Mouse (Mus musculus) MEL (cell line): ENCODE results near the gene Slc44a1. TPM values are rescaled to one million over a fixed set of nuclear protein-coding genes. Genes with fewer than 3 reads are reported as not detected.

Experiments used
- DNase-seq: peaks from one replicate; pipeline ENCODE4 v3.0.0; 2011; ENCODE audit warnings: low read depth, low spot score
- H3K27ac ChIP-seq: 2 replicates; pipeline ENCODE4 v1.5.1; 2012; ENCODE audit warnings: low read depth, mild to moderate bottlenecking, control low read depth, low read length, moderate library complexity; ENCODE audit not compliant: control insufficient read depth
- H3K27me3 ChIP-seq, 2 experiments: fragments of 150-350 bp in 1 of 2; sonication (generic) in 1 of 2; 2 replicates each; pipeline ENCODE4 v1.6.1; 2012; ENCODE audit warnings: low read length in 2 of 2, mild to moderate bottlenecking in 2 of 2, improper control_type of control experiment in 1 of 2, moderate library complexity in 1 of 2; ENCODE audit not compliant: insufficient read depth in 2 of 2, control insufficient read depth in 1 of 2
- H3K36me3 ChIP-seq, 2 experiments: 2 replicates each; pipeline ENCODE4 v1.6.1; 2012 to 2014; ENCODE audit warnings: low read length in 2 of 2, improper control_type of control experiment in 1 of 2, inconsistent platforms in 1 of 2, mild to moderate bottlenecking in 1 of 2; ENCODE audit not compliant: insufficient read depth in 2 of 2, control insufficient read depth in 1 of 2
- H3K4me1 ChIP-seq, 2 experiments: fragments of 150-350 bp in 1 of 2; sonication (generic) in 1 of 2; 2 replicates each; pipeline ENCODE4 v1.6.1; 2012; ENCODE audit warnings: low read length in 2 of 2, improper control_type of control experiment in 1 of 2, mild to moderate bottlenecking in 1 of 2; ENCODE audit not compliant: insufficient read depth in 2 of 2, control insufficient read depth in 1 of 2
- H3K4me3 ChIP-seq, 2 experiments: fragments of 150-350 bp in 1 of 2; sonication (generic) in 1 of 2; 2 replicates each; pipeline ENCODE4 v1.5.1; 2012; ENCODE audit warnings: low read depth in 2 of 2, low read length in 2 of 2, mild to moderate bottlenecking in 2 of 2, moderate library complexity in 2 of 2, control low read depth in 1 of 2, improper control_type of control experiment in 1 of 2; ENCODE audit not compliant: control insufficient read depth in 1 of 2, insufficient read depth in 1 of 2
- H3K79me2 ChIP-seq: 2 replicates; pipeline ENCODE4 v1.6.1; 2012; ENCODE audit warnings: mild to moderate bottlenecking, low read length, moderate library complexity; ENCODE audit not compliant: control insufficient read depth, poor library complexity, insufficient read depth
- H3K9ac ChIP-seq: 2 replicates; pipeline ENCODE4 v1.6.1; 2012; ENCODE audit warnings: low read depth, mild to moderate bottlenecking, control low read depth, low read length, moderate library complexity; ENCODE audit not compliant: control insufficient read depth, poor library complexity, severe bottlenecking
- H3K9me3 ChIP-seq: fragments of 150-350 bp; sonication (generic); replicated peaks from 2 replicates; pipeline ENCODE4 v1.6.1; 2012; ENCODE audit warnings: mild to moderate bottlenecking, low read length, improper control_type of control experiment, moderate library complexity; ENCODE audit not compliant: insufficient read depth
- CTCF ChIP-seq, 3 experiments: IDR thresholded peaks in 2 of 3; conservative IDR thresholded peaks in 1 of 3; 2 replicates each; pipeline ENCODE4 v1.5.1; 2011 to 2012; ENCODE audit warnings: low read length in 3 of 3, low read depth in 2 of 3, mild to moderate bottlenecking in 2 of 3, improper control_type of control experiment in 1 of 3, inconsistent platforms in 1 of 3, mixed read lengths in 1 of 3, moderate library complexity in 1 of 3; ENCODE audit not compliant: control insufficient read depth in 1 of 3, insufficient read depth in 1 of 3, poor library complexity in 1 of 3, severe bottlenecking in 1 of 3
- ELF1 ChIP-seq: IDR thresholded peaks from 2 replicates; pipeline ENCODE4 v1.6.1; 2014; ENCODE audit warnings: low read depth, mild to moderate bottlenecking, inconsistent platforms, low read length, improper control_type of control experiment, moderate library complexity
- EP300 ChIP-seq, 2 experiments: IDR thresholded peaks; 2 replicates each; pipeline ENCODE4 v1.6.1; 2011; ENCODE audit warnings: improper control_type of control experiment in 2 of 2, low read length in 2 of 2, low read depth in 1 of 2, mild to moderate bottlenecking in 1 of 2
- ETS1 ChIP-seq: IDR thresholded peaks from 2 replicates; pipeline ENCODE4 v1.6.1; 2012; ENCODE audit warnings: low read depth, mild to moderate bottlenecking, inconsistent platforms, low read length, improper control_type of control experiment, moderate library complexity
- GATA1 ChIP-seq: IDR thresholded peaks from 2 replicates; pipeline ENCODE4 v1.6.1; 2011; ENCODE audit warnings: low read depth, low read length, improper control_type of control experiment
- JUND ChIP-seq: IDR thresholded peaks from 2 replicates; pipeline ENCODE4 v1.6.1; 2011; ENCODE audit warnings: low read depth, mild to moderate bottlenecking, improper control_type of control experiment, low read length
- KAT2A ChIP-seq: conservative IDR thresholded peaks from 2 replicates; pipeline ENCODE4 v1.6.1; 2012; ENCODE audit warnings: low read depth, low read length, improper control_type of control experiment, inconsistent platforms
- MAFK ChIP-seq: IDR thresholded peaks from 2 replicates; pipeline ENCODE4 v1.6.1; 2011; ENCODE audit warnings: low read depth, mild to moderate bottlenecking, low read length, improper control_type of control experiment, borderline replicate concordance
- MAZ ChIP-seq: IDR thresholded peaks from 2 replicates; pipeline ENCODE4 v1.6.1; 2012; ENCODE audit warnings: low read depth, mild to moderate bottlenecking, inconsistent platforms, low read length, improper control_type of control experiment
- MEF2A ChIP-seq: IDR thresholded peaks from 2 replicates; pipeline ENCODE4 v1.6.1; 2014; ENCODE audit warnings: low read depth, mild to moderate bottlenecking, inconsistent platforms, low read length, improper control_type of control experiment; ENCODE audit not compliant: poor library complexity, insufficient replicate concordance, severe bottlenecking; ENCODE audit errors: extremely low read depth
- NELFE ChIP-seq: IDR thresholded peaks from 2 replicates; pipeline ENCODE4 v1.6.1; 2011; ENCODE audit warnings: low read depth, low read length, improper control_type of control experiment
- POLR2A ChIP-seq, 2 experiments: IDR thresholded peaks; 2 replicates each; pipeline ENCODE4 v1.6.1; 2011 to 2012; ENCODE audit warnings: low read length in 2 of 2, mild to moderate bottlenecking in 2 of 2, control low read depth in 1 of 2, improper control_type of control experiment in 1 of 2, low read depth in 1 of 2, moderate library complexity in 1 of 2; ENCODE audit not compliant: control insufficient read depth in 1 of 2, insufficient read depth in 1 of 2, poor library complexity in 1 of 2
- POLR2AphosphoS2 ChIP-seq: IDR thresholded peaks from 2 replicates; pipeline ENCODE4 v1.6.1; 2011; ENCODE audit warnings: low read length, improper control_type of control experiment
- RAD21 ChIP-seq: IDR thresholded peaks from 2 replicates; pipeline ENCODE4 v1.6.1; 2011; ENCODE audit warnings: mild to moderate bottlenecking, low read depth, low read length, improper control_type of control experiment
- SMC3 ChIP-seq: IDR thresholded peaks from 2 replicates; pipeline ENCODE4 v1.6.1; 2011; ENCODE audit warnings: low read depth, low read length, improper control_type of control experiment
- TAL1 ChIP-seq: IDR thresholded peaks from 2 replicates; pipeline ENCODE4 v1.6.1; 2012; ENCODE audit warnings: mild to moderate bottlenecking, inconsistent platforms, low read length, moderate library complexity, mixed read lengths
- TBP ChIP-seq: IDR thresholded peaks from 2 replicates; pipeline ENCODE4 v1.8.0; 2011; ENCODE audit warnings: low read depth, low read length, improper control_type of control experiment
- TCF12 ChIP-seq: IDR thresholded peaks from 2 replicates; pipeline ENCODE4 v1.6.1; 2014; ENCODE audit warnings: low read depth, mild to moderate bottlenecking, inconsistent platforms, low read length, improper control_type of control experiment, moderate library complexity
- UBTF ChIP-seq: IDR thresholded peaks from 2 replicates; pipeline ENCODE4 v1.6.1; 2012; ENCODE audit warnings: low read depth, mild to moderate bottlenecking, inconsistent platforms, low read length, improper control_type of control experiment, moderate library complexity, borderline replicate concordance; ENCODE audit not compliant: insufficient read depth
- USF2 ChIP-seq, 2 experiments: IDR thresholded peaks; 2 replicates each; pipeline ENCODE4 v1.6.1; 2011 to 2012; ENCODE audit warnings: improper control_type of control experiment in 2 of 2, low read length in 2 of 2, borderline replicate concordance in 1 of 2, inconsistent platforms in 1 of 2, low read depth in 1 of 2, mild to moderate bottlenecking in 1 of 2; ENCODE audit not compliant: insufficient read depth in 1 of 2
- ZKSCAN1 ChIP-seq: IDR thresholded peaks from 2 replicates; pipeline ENCODE4 v1.6.1; 2012; ENCODE audit warnings: low read depth, mild to moderate bottlenecking, inconsistent platforms, low read length, improper control_type of control experiment, moderate library complexity
- ZMIZ1 ChIP-seq: IDR thresholded peaks from 2 replicates; pipeline ENCODE4 v1.6.1; 2012; ENCODE audit warnings: low read depth, mild to moderate bottlenecking, inconsistent platforms, low read length, improper control_type of control experiment, moderate library complexity
- ZNF384 ChIP-seq: IDR thresholded peaks from 2 replicates; pipeline ENCODE4 v1.6.1; 2012; ENCODE audit warnings: low read depth, mild to moderate bottlenecking, inconsistent platforms, low read length, improper control_type of control experiment
- polyA plus RNA-seq, 2 experiments: library from polyadenylated mRNA; stranded (reverse) in 1 of 2; unstranded in 1 of 2; fragments of >175 nt in 1 of 2; fragments of >200 nt in 1 of 2; gene quantifications; 2 replicates each; pipeline versions ENCODE4 v1.2.1 to v1.2.4; 2012; ENCODE audit warnings: low replicate concordance in 2 of 2, low read depth in 1 of 2; ENCODE audit not compliant: insufficient read length in 2 of 2, insufficient read depth in 1 of 2, missing spikeins in 1 of 2
- total RNA-seq: library from RNA; depleted of rRNA; stranded (reverse); fragments of 300-350 nt; gene quantifications from 2 replicates; pipeline ENCODE4 v1.2.3, GENCODE M21; 2012

The Slc44a1 gene
- total and polyA plus RNA-seq, 3 experiments = 9.6 to 10.6 TPM; not detected in 1

DNA sequence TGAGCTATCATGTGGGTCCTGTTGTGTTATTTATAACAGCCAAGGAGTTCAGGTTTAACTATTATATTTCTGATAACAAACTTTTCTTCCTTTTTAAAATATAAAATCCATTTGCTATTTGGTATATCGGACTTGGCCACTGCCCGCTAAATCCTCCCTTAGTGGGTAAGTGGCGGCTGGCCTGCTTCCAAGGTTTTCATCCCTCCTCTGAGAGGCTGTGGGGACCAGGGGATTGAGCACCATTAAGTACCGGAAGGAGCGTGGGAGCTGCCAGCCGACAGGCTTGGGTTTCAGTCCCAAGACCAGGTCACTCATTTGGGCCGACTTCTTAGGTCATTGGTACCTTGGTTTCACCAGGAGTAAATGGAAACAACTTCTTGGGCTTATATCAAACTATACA is 10.5 kb downstream of the Slc44a1 start:
- Histone ChIP-seq H3K27me3 (no peaks in the 10 kb centered on the region), H3K79me2 (no peaks in the 10 kb centered on the region), H3K36me3 (no peaks in the 10 kb centered on the region), H3K27ac (no peak overlapping the region), H3K9ac (no peak overlapping the region), H3K9me3 (no peaks in the 10 kb centered on the region)
- no peak for DNase-seq
- TF ChIP-seq JUND (no peak), TAL1 (no peak), ZKSCAN1 (no peak), ETS1 (no peak), TBP (no peak), POLR2A (IDR thresholded peaks at IDR 0.05; ENCODE audit: control insufficient read depth in 1 of 2, insufficient read depth in 1 of 2, low read depth in 1 of 2, low read length in 2 of 2, poor library complexity in 1 of 2) (no peak), RAD21 (no peak), ZNF384 (no peak), USF2 (IDR thresholded peaks at IDR 0.05; ENCODE audit: borderline replicate concordance in 1 of 2, insufficient read depth in 1 of 2, low read depth in 1 of 2, low read length in 2 of 2) (no peak), MAFK (no peak), KAT2A (no peak)
- TF ChIP-seq, all 39 proteins: peak for 0
- no peak overlapping the region for H3K4me3 ChIP-seq
- no peaks in the 10 kb centered on the region for H3K4me1 ChIP-seq

DNA sequence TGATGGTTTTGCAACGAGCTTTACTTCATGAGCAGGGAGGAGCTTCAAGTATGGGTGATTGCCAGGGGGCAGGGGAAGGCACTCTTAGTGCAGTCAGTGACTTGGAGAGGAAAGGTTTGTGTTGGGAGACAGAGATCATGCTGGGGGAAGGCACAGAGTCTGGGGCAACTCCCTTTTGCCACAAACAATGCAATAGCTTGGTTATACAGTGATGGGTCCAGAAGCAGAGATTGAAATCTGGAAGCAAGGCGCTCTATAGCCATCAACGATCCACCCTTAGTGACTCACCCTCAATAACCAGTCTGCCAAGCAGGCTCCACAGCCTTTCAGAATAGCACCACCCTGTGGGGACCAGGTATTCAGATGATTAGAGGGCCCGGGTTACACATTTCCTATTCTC is 11.7 kb downstream of the Slc44a1 start:
- no peak overlapping the region for H3K9ac ChIP-seq
- no peaks in the 10 kb centered on the region for H3K9me3 ChIP-seq
- no peaks in the 10 kb centered on the region for H3K27me3 ChIP-seq
- no peak for TF ChIP-seq KAT2A
- no peak for TF ChIP-seq EP300 (IDR thresholded peaks at IDR 0.05; ENCODE audit: low read depth in 1 of 2, low read length in 2 of 2)
- TF ChIP-seq ZMIZ1 = no peak
- TF ChIP-seq RAD21 = no peak; the same call in 1 of the 2 replicates
- no peak for TF ChIP-seq JUND
- no peak for TF ChIP-seq ETS1
- peak; percentile 29 for TF ChIP-seq SMC3
- TF ChIP-seq CTCF (IDR thresholded peaks at IDR 0.05 in 2 of 3, conservative IDR thresholded peaks at IDR 0.05 in 1 of 3; ENCODE audit: control insufficient read depth in 1 of 3, insufficient read depth in 1 of 3, low read depth in 2 of 3, low read length in 3 of 3, poor library complexity in 1 of 3, severe bottlenecking in 1 of 3) = peak in 1 of 3 experiments; percentile 26; a peak in 2 of 6 replicates
- no peak for TF ChIP-seq MAZ
- DNase-seq = peak; percentile 21
- H3K36me3 ChIP-seq = no peaks in the 10 kb centered on the region
- peaks cover 2 to 3% of the 10 kb centered on the region in 2 experiments for H3K4me1 ChIP-seq
- no peak overlapping the region for H3K27ac ChIP-seq
- H3K79me2 ChIP-seq = no peaks in the 10 kb centered on the region
- H3K4me3 ChIP-seq = no peak overlapping the region

DNA sequence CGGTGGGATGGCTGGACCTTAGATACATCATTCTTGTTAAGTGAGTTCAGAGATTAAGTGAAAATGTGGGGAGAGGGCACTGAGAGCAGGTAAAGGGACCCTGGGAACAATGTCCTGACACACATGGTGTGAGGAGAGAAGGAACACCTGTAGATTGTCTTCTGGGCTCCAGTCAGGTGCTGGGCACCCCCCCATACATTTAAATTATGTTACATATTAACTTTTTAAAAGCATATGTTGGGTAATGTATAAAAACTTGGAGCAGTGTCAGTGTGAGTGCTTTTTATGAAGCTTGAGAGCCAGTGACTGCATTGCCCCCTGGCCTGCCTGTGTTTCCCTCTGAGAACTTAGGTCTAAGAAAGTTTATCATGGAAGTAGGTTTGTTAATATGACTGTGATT is 12.2 kb downstream of the Slc44a1 start:
- H3K36me3 ChIP-seq = no peaks in the 10 kb centered on the region
- TF ChIP-seq NELFE (no peak), USF2 (IDR thresholded peaks at IDR 0.05; ENCODE audit: borderline replicate concordance in 1 of 2, insufficient read depth in 1 of 2, low read depth in 1 of 2, low read length in 2 of 2) (no peak), TAL1 (no peak), MAZ (no peak), ELF1 (no peak), ZKSCAN1 (no peak), JUND (no peak), ETS1 (no peak), MAFK (no peak), TBP (no peak), TCF12 (no peak), GATA1 (no peak), MEF2A (no peak), POLR2AphosphoS2 (no peak), EP300 (IDR thresholded peaks at IDR 0.05; ENCODE audit: low read depth in 1 of 2, low read length in 2 of 2) (no peak), UBTF (no peak)

More for the DNA sequence above, 12.2 kb downstream of the Slc44a1 start:
- Histone ChIP-seq H3K27ac (no peak overlapping the region), H3K79me2 (no peaks in the 10 kb centered on the region), H3K4me1 (peaks cover 5 to 9% of the 10 kb centered on the region in 2 experiments), H3K9me3 (no peaks in the 10 kb centered on the region), H3K27me3 (no peaks in the 10 kb centered on the region), H3K4me3 (no peak overlapping the region), H3K9ac (no peak overlapping the region)
- DNase-seq = no peak
